ENCODE assay signal across 14 mouse cellular contexts in genomic region chr1:51907821-51908220, GRCm38 (mm10). TPM values are rescaled to one million over a fixed set of nuclear protein-coding genes. Genes with fewer than 3 reads are reported as not detected.
DNase-seq lines count a peak whose midpoint lies in the region; ATAC-seq and TF ChIP-seq lines count a peak whose summit lies in the region.
"Had no signal": no experiment of that assay in that cellular context is flagged by ENCODE, and none has a peak within 500 bp of the region (broad histone marks: within the 10 kb centered on the region; RNA-seq: fewer than 3 reads in every experiment).

No protein-coding gene starts in this region.

- H3K9me3 ChIP-seq in lung, embryonic 15.5 days, result no peaks in the 10 kb centered on the region
- H3K9me3 ChIP-seq in midbrain, embryonic 13.5 days, result no peaks in the 10 kb centered on the region
- no peaks in the 10 kb centered on the region for H3K9me3 ChIP-seq in stomach, postnatal 0 days (ENCODE audit: control insufficient read depth, low read length)
- H3K9me3 ChIP-seq: limb, embryonic 15.5 days had no signal

- H3K4me1 ChIP-seq in lung, embryonic 15.5 days, result peaks cover 49% of the 10 kb centered on the region
- peaks cover 56% of the 10 kb centered on the region for H3K4me1 ChIP-seq in midbrain, embryonic 13.5 days (replicated peaks)
- peaks cover 3% of the 10 kb centered on the region; the same call in 1 of the 2 replicates for H3K4me1 ChIP-seq in stomach, postnatal 0 days (replicated peaks; ENCODE audit: control insufficient read depth, insufficient read depth)

- no peaks in the 10 kb centered on the region for H3K36me3 ChIP-seq in lung, embryonic 15.5 days
- 0 out of 2 replicates have a peak, but pooled peaks cover 3% of the 10 kb centered on the region for H3K36me3 ChIP-seq in midbrain, embryonic 13.5 days
- H3K36me3 ChIP-seq in stomach, postnatal 0 days (ENCODE audit: control insufficient read depth, insufficient read depth, low read length), result no peaks in the 10 kb centered on the region
- H3K36me3 ChIP-seq: limb, embryonic 15.5 days had no signal

- 0 out of 2 replicates have a peak overlapping the region, but pooled peaks have one; percentile 24 for H3K27ac ChIP-seq in gastrocnemius, adult 2 months
- no peak overlapping the region for H3K27ac ChIP-seq in lung, embryonic 15.5 days
- no peak overlapping the region for H3K27ac ChIP-seq in midbrain, embryonic 13.5 days
- H3K27ac ChIP-seq in stomach, postnatal 0 days (replicated peaks), result no peak overlapping the region
- H3K27ac ChIP-seq: kidney, postnatal 0 days; limb, embryonic 15.5 days had no signal

- 23% methylated on average over 8 of the region's 8 CpGs for WGBS in lung, embryonic 15.5 days
- WGBS in midbrain, embryonic 13.5 days, result 29% methylated on average over 8 of the region's 8 CpGs
- 38% methylated on average over 8 of the region's 8 CpGs for WGBS in stomach, postnatal 0 days

- DNase-seq in gastrocnemius, adult 2 months, result no peak
- no peak for DNase-seq in gastrocnemius, postnatal 4 days (ENCODE audit: low spot score in 2 of 2)
- DNase-seq in lung, postnatal 10 days, result no peak
- peak; percentile 33 for DNase-seq in NIH3T3 (ENCODE audit: low read depth)
- DNase-seq in stomach, postnatal 0 days (ENCODE audit: low spot score), result no peak
- DNase-seq: cerebellum, postnatal 25 days; thymus, adult 2 months had no signal

- peak overlapping the region; percentile 3; the same call in 1 of the 2 replicates for H3K4me2 ChIP-seq in lung, embryonic 15.5 days
- no peak overlapping the region for H3K4me2 ChIP-seq in midbrain, embryonic 13.5 days (replicated peaks)
- no peak overlapping the region for H3K4me2 ChIP-seq in stomach, postnatal 0 days (replicated peaks; ENCODE audit: low read depth)
- H3K4me2 ChIP-seq: limb, embryonic 15.5 days had no signal

- H3K4me3 ChIP-seq in gastrocnemius, adult 2 months, result no peak overlapping the region
- no peak overlapping the region for H3K4me3 ChIP-seq in lung, embryonic 15.5 days
- H3K4me3 ChIP-seq in midbrain, embryonic 13.5 days (replicated peaks), result no peak overlapping the region
- no peak overlapping the region for H3K4me3 ChIP-seq in stomach, postnatal 0 days (ENCODE audit: low read depth, low read length)
- H3K4me3 ChIP-seq: limb, embryonic 15.5 days had no signal

- H3K9ac ChIP-seq in lung, embryonic 15.5 days, result no peak overlapping the region
- no peak overlapping the region for H3K9ac ChIP-seq in midbrain, embryonic 13.5 days (replicated peaks)
- no peak overlapping the region for H3K9ac ChIP-seq in stomach, postnatal 0 days (ENCODE audit: low read length)
- H3K9ac ChIP-seq: limb, embryonic 15.5 days had no signal

- intact Hi-C loops in gastrocnemius, adult 2 months (cut with DNase I), result no loop called here

- TF ChIP-seq CTCF in gastrocnemius, adult 2 months (IDR thresholded peaks at IDR 0.05), result no peak
- no peak for TF ChIP-seq CTCF in stomach, postnatal 0 days (IDR thresholded peaks at IDR 0.05; ENCODE audit: low read depth)

- no peaks in the 10 kb centered on the region for H3K27me3 ChIP-seq in lung, embryonic 15.5 days
- H3K27me3 ChIP-seq in midbrain, embryonic 13.5 days, result no peaks in the 10 kb centered on the region
- no peaks in the 10 kb centered on the region for H3K27me3 ChIP-seq in stomach, postnatal 0 days (ENCODE audit: control insufficient read depth, insufficient read depth, low read length)
- H3K27me3 ChIP-seq: limb, embryonic 15.5 days had no signal

- no peak for TF ChIP-seq EP300 in stomach, postnatal 0 days (optimal IDR thresholded peaks at IDR 0.05)

- ATAC-seq in lung, embryonic 15.5 days (ENCODE audit: borderline replicate concordance, extremely low read depth, low FRiP score, low TSS enrichment), result no peak
- peak; percentile 37; the same call in 1 of the 2 replicates for ATAC-seq in midbrain, embryonic 13.5 days
- ATAC-seq in cerebellum, adult (ENCODE audit: insufficient number of reproducible peaks, low FRiP score, low TSS enrichment), result no peak
- no peak for ATAC-seq in stomach, postnatal 0 days (ENCODE audit: low FRiP score, low TSS enrichment)
- ATAC-seq: activated CD4-positive, CD25-positive, alpha-beta regulatory T cell, adult 4 months had no signal

RNA-seq across cellular contexts. Expression of gene Myo1b, which starts 8.1 kb away (rescaled TPM):
- 10 to 100 TPM in 1 of 2 experiments, 1 to 10 TPM in 1; 8.8 to 13.1 TPM for total RNA-seq in gastrocnemius, adult 2 months (2021)
- 10 to 100 TPM; 58.0 to 63.4 TPM for total RNA-seq in gastrocnemius, postnatal 4 days (2021)
- 87.0 and 89.4 TPM in 2 replicates for polyA plus RNA-seq in lung, embryonic 15.5 days (2015; fragmentation: Nextera tagmentation; extraction: Ambion mirVana)
- 91.0 and 92.2 TPM in 2 replicates for polyA plus RNA-seq in midbrain, embryonic 13.5 days (2015; fragmentation: Nextera tagmentation; extraction: Ambion mirVana)
- 31.7 and 38.3 TPM in 2 replicates for polyA plus RNA-seq in stomach, postnatal 0 days (2015; fragmentation: Nextera tagmentation; extraction: Ambion mirVana)
- total RNA-seq: MEL had no signal
